Mouse (Mus musculus): ENCODE data around the gene Slco3a1. TPM values are rescaled to one million over a fixed set of nuclear protein-coding genes. Genes with fewer than 3 reads are reported as not detected.

The Slco3a1 gene
- total and polyA plus RNA-seq, 2 experiments: 2.1 to 4.3 TPM

GRCm38 (mm10) chr7:74381881-74382281 lies 172.7 kb downstream of the Slco3a1 start:
- H3K9ac ChIP-seq (ENCODE audit: low read depth, low read length): no peak overlapping the region
- WGBS: 56% methylated on average over 2 of the region's 2 CpGs
- no peaks in the 10 kb centered on the region for H3K79me2 ChIP-seq (ENCODE audit: control insufficient read depth, insufficient read depth, low read length)
- no peak for DNase-seq (ENCODE audit: extremely low read depth, low read depth, low spot score)
- H3K27me3 ChIP-seq (ENCODE audit: control insufficient read depth, insufficient read depth, low read length): no peaks in the 10 kb centered on the region
- no peaks in the 10 kb centered on the region for H3K4me1 ChIP-seq (ENCODE audit: control insufficient read depth, insufficient read depth, low read length)
- no peak for TF ChIP-seq CTCF (IDR thresholded peaks at IDR 0.05; ENCODE audit: low read depth, low read length)
- TF ChIP-seq POLR2A (IDR thresholded peaks at IDR 0.05; ENCODE audit: extremely low read depth, insufficient read depth, low read length): no peak
- no peak overlapping the region for H3K27ac ChIP-seq (replicated peaks; ENCODE audit: insufficient read depth, low read depth, low read length)
- H3K36me3 ChIP-seq (ENCODE audit: control insufficient read depth, insufficient read depth, low read length): no peaks in the 10 kb centered on the region
- H3K4me3 ChIP-seq (ENCODE audit: insufficient read depth, low read depth, low read length): no peak overlapping the region

- peak; percentile 16 for DNase-seq (ENCODE audit: extremely low read depth, low read depth, low spot score)
- Histone ChIP-seq H3K4me1 (ENCODE audit: control insufficient read depth, insufficient read depth, low read length) (no peaks in the 10 kb centered on the region), H3K27me3 (ENCODE audit: control insufficient read depth, insufficient read depth, low read length) (no peaks in the 10 kb centered on the region), H3K9ac (ENCODE audit: low read depth, low read length) (no peak overlapping the region), H3K79me2 (ENCODE audit: control insufficient read depth, insufficient read depth, low read length) (no peaks in the 10 kb centered on the region), H3K4me3 (ENCODE audit: insufficient read depth, low read depth, low read length) (no peak overlapping the region), H3K36me3 (ENCODE audit: control insufficient read depth, insufficient read depth, low read length) (no peaks in the 10 kb centered on the region), H3K27ac (replicated peaks; ENCODE audit: insufficient read depth, low read depth, low read length) (no peak overlapping the region)
- WGBS: 55% methylated on average over 2 of the region's 2 CpGs
- no peak for TF ChIP-seq POLR2A (IDR thresholded peaks at IDR 0.05; ENCODE audit: extremely low read depth, insufficient read depth, low read length)
- no peak for TF ChIP-seq CTCF (IDR thresholded peaks at IDR 0.05; ENCODE audit: low read depth, low read length)
Observed at GRCm38 (mm10) chr7:74381051-74381450, 173.5 kb downstream of the Slco3a1 start.

- Histone ChIP-seq H3K4me1 (ENCODE audit: control insufficient read depth, insufficient read depth, low read length) (peaks cover 2% of the 10 kb centered on the region; the same call in 1 of the 2 replicates), H3K9ac (ENCODE audit: low read depth, low read length) (no peak overlapping the region), H3K79me2 (ENCODE audit: control insufficient read depth, insufficient read depth, low read length) (no peaks in the 10 kb centered on the region), H3K27ac (replicated peaks; ENCODE audit: insufficient read depth, low read depth, low read length) (no peak overlapping the region), H3K4me3 (ENCODE audit: insufficient read depth, low read depth, low read length) (no peak overlapping the region), H3K27me3 (ENCODE audit: control insufficient read depth, insufficient read depth, low read length) (no peaks in the 10 kb centered on the region), H3K36me3 (ENCODE audit: control insufficient read depth, insufficient read depth, low read length) (no peaks in the 10 kb centered on the region)
- 89% methylated on average over 10 of the region's 10 CpGs for WGBS
- TF ChIP-seq POLR2A (IDR thresholded peaks at IDR 0.05; ENCODE audit: extremely low read depth, insufficient read depth, low read length): no peak
- TF ChIP-seq CTCF (IDR thresholded peaks at IDR 0.05; ENCODE audit: low read depth, low read length): no peak
- DNase-seq (ENCODE audit: extremely low read depth, low read depth, low spot score): no peak
Observed at GRCm38 (mm10) chr7:74377909-74378308, 176.7 kb downstream of the Slco3a1 start.

GRCm38 (mm10) chr7:74376397-74377044 lies 178.1 kb downstream of the Slco3a1 start:
- no peaks in the 10 kb centered on the region for H3K27me3 ChIP-seq (ENCODE audit: control insufficient read depth, insufficient read depth, low read length)
- H3K4me3 ChIP-seq (ENCODE audit: insufficient read depth, low read depth, low read length): no peak overlapping the region
- H3K36me3 ChIP-seq (ENCODE audit: control insufficient read depth, insufficient read depth, low read length): no peaks in the 10 kb centered on the region
- H3K79me2 ChIP-seq (ENCODE audit: control insufficient read depth, insufficient read depth, low read length): no peaks in the 10 kb centered on the region
- H3K9ac ChIP-seq (ENCODE audit: low read depth, low read length): no peak overlapping the region
- no peak for DNase-seq (ENCODE audit: extremely low read depth, low read depth, low spot score)
- 75% methylated on average over 12 of the region's 12 CpGs for WGBS
- TF ChIP-seq CTCF (IDR thresholded peaks at IDR 0.05; ENCODE audit: low read depth, low read length): no peak
- TF ChIP-seq POLR2A (IDR thresholded peaks at IDR 0.05; ENCODE audit: extremely low read depth, insufficient read depth, low read length): no peak
- peaks cover 6% of the 10 kb centered on the region; the same call in 1 of the 2 replicates for H3K4me1 ChIP-seq (ENCODE audit: control insufficient read depth, insufficient read depth, low read length)
- H3K27ac ChIP-seq (replicated peaks; ENCODE audit: insufficient read depth, low read depth, low read length): no peak overlapping the region

GRCm38 (mm10) chr7:74375174-74375957 lies 179.2 kb downstream of the Slco3a1 start:
- no peak overlapping the region for H3K9ac ChIP-seq (ENCODE audit: low read depth, low read length)
- 72% methylated on average over 14 of the region's 14 CpGs for WGBS
- no peaks in the 10 kb centered on the region for H3K79me2 ChIP-seq (ENCODE audit: control insufficient read depth, insufficient read depth, low read length)
- no peaks in the 10 kb centered on the region for H3K36me3 ChIP-seq (ENCODE audit: control insufficient read depth, insufficient read depth, low read length)
- H3K4me3 ChIP-seq (ENCODE audit: insufficient read depth, low read depth, low read length): no peak overlapping the region
- H3K27me3 ChIP-seq (ENCODE audit: control insufficient read depth, insufficient read depth, low read length): no peaks in the 10 kb centered on the region
- DNase-seq (ENCODE audit: extremely low read depth, low read depth, low spot score): no peak
- no peak overlapping the region for H3K27ac ChIP-seq (replicated peaks; ENCODE audit: insufficient read depth, low read depth, low read length)
- TF ChIP-seq POLR2A (IDR thresholded peaks at IDR 0.05; ENCODE audit: extremely low read depth, insufficient read depth, low read length) (no peak), CTCF (IDR thresholded peaks at IDR 0.05; ENCODE audit: low read depth, low read length) (no peak)
- H3K4me1 ChIP-seq (ENCODE audit: control insufficient read depth, insufficient read depth, low read length): peaks cover 6% of the 10 kb centered on the region; the same call in 1 of the 2 replicates

All from liver, adult 2 months (tissue).